Mouse (Mus musculus) liver, embryonic 14.5 days (tissue): Measurements from ENCODE around the gene Hrk.

ENCODE experiments used
- CTCF ChIP-seq: IDR thresholded peaks from 2 replicates; pipeline ENCODE4 v1.5.1; 2016; ENCODE audit warnings: antibody characterized with exemption, low read depth, control low read depth
- EP300 ChIP-seq: IDR thresholded peaks from 2 replicates; pipeline ENCODE4 v1.6.1; 2016; ENCODE audit warnings: antibody characterized with exemption, low read depth

- TF ChIP-seq CTCF: no peak
- TF ChIP-seq EP300: no peak
Observed at GRCm38 (mm10) chr5:118149711-118150110, 14.7 kb upstream of the Hrk start.
